Mouse (Mus musculus): ENCODE measurements around the gene Serpina3j. TPM values are rescaled to one million over a fixed set of nuclear protein-coding genes. Genes with fewer than 3 reads are reported as not detected.

The Serpina3j gene
- 0.06 TPM in 1 of 2 replicates, not detected in the other for polyA plus RNA-seq (2015; fragmentation: Nextera tagmentation; extraction: Ambion mirVana)

DNA sequence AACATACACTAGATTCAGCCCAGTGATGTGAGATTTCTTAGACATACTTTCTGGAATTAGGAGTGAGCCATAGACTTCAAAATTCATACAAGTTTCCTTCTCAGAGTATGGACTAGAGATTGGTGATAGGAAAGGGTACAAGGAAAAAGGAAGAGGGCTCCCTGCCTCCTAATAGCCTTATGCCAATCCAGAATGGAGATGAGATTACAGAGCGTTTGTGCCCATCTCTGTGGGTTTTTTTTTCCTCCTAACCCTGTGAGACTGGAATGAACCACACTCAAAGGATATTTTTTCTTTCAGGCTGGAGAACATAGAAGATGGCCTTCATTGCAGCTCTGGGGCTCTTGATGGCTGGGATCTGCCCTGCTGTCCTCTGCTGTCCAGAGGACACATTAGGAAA lies at the start of gene Serpina3j:
Gene Serpina3j, plus strand, starts transcription at position 301 of the 400 bp plus-strand sequence.

DNA sequence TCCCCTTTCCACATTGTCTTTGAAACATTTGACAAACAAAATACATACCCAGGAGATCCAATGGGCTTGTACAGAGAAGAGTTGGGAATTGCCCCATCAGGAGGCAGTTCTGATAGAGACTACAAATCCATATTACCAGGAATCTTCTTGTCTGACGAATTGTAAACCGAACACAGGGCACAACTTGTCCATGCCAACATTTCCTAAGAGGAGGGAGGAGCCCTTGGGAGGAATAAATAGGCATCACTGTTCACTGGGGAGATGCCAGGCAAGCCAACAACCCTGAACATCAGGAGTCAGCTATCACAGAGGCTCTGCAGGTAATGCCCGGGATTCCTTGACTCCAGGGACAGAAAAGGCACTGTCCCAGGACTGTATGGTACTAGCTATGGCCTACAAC lies 23.9 kb downstream of the Serpina3j start, which contains the start of the genes Serpina3k and Serpina3m:
Gene Serpina3k, plus strand, starts transcription at position 261 of the 400 bp plus-strand sequence.
Gene Serpina3m, plus strand, starts transcription at position 261 of the 400 bp plus-strand sequence.

Other genes with a start within 250 kb of the Serpina3j start
- not detected in 2 replicates for gene Serpina5, start 213.4 kb upstream of the Serpina3j start, polyA plus RNA-seq (2015; fragmentation: Nextera tagmentation; extraction: Ambion mirVana)
- gene Serpina3a, start 201.8 kb upstream of the Serpina3j start, polyA plus RNA-seq (2015; fragmentation: Nextera tagmentation; extraction: Ambion mirVana): not detected in 2 replicates
- not detected in 2 replicates for gene Serpina3b, start 186.6 kb upstream of the Serpina3j start, polyA plus RNA-seq (2015; fragmentation: Nextera tagmentation; extraction: Ambion mirVana)
- gene Serpina3c, start 160.7 kb upstream of the Serpina3j start, polyA plus RNA-seq (2015; fragmentation: Nextera tagmentation; extraction: Ambion mirVana): 1.2 and 1.8 TPM in 2 replicates
- 0.08 and 0.18 TPM in 2 replicates for gene Serpina3f, start 100.0 kb upstream of the Serpina3j start, polyA plus RNA-seq (2015; fragmentation: Nextera tagmentation; extraction: Ambion mirVana)
- gene Serpina3g, start 78.3 kb upstream of the Serpina3j start, polyA plus RNA-seq (2015; fragmentation: Nextera tagmentation; extraction: Ambion mirVana): 27.3 and 28.6 TPM in 2 replicates
- 0.23 and 0.39 TPM in 2 replicates for gene Serpina3i, start 51.4 kb upstream of the Serpina3j start, polyA plus RNA-seq (2015; fragmentation: Nextera tagmentation; extraction: Ambion mirVana)
- 0.13 and 0.39 TPM in 2 replicates for gene Serpina3k, start 23.9 kb downstream of the Serpina3j start, polyA plus RNA-seq (2015; fragmentation: Nextera tagmentation; extraction: Ambion mirVana)
- 0.94 and 2.6 TPM in 2 replicates for gene Serpina3m, start 23.9 kb downstream of the Serpina3j start, polyA plus RNA-seq (2015; fragmentation: Nextera tagmentation; extraction: Ambion mirVana)
- 40.7 and 68.0 TPM in 2 replicates for gene Serpina3n, start 92.2 kb downstream of the Serpina3j start, polyA plus RNA-seq (2015; fragmentation: Nextera tagmentation; extraction: Ambion mirVana)
- not detected in 2 replicates for gene Gsc, start 158.8 kb downstream of the Serpina3j start, polyA plus RNA-seq (2015; fragmentation: Nextera tagmentation; extraction: Ambion mirVana)